Mouse (Mus musculus) adrenal gland, postnatal 14 days (tissue): ENCODE data around the gene Car1. TPM values are rescaled to one million over a fixed set of nuclear protein-coding genes. Genes with fewer than 3 reads are reported as not detected.
"Not testable (repeated sequence)": the region's sequence is repeated elsewhere in the genome, so short reads cannot be mapped to it uniquely, and the experiment has no call there.

Source experiments
- DNase-seq: peaks from one replicate; pipeline ENCODE4 v3.0.0; 2021; ENCODE audit warnings: mixed read lengths
- total RNA-seq: library from RNA; stranded (reverse); gene quantifications from 2 replicates; pipeline ENCODE4 v1.2.3, GENCODE M21; 2021

The Car1 gene
- total RNA-seq, 1 experiment from 2014 or later, result 2.7 TPM

- DNase-seq, result not testable (repeated sequence)
Measured at GRCm38 (mm10) chr3:14783198-14783597, 25.0 kb downstream of the Car1 start.

- DNase-seq, result not testable (repeated sequence)
Measured at GRCm38 (mm10) chr3:14782365-14782764, 25.8 kb downstream of the Car1 start.

- no peak for DNase-seq
Measured at GRCm38 (mm10) chr3:14780212-14780611, 28.0 kb downstream of the Car1 start.

GRCm38 (mm10) chr3:14776497-14777162 is 31.5 kb downstream of the Car1 start:
- DNase-seq, result not testable (repeated sequence)

- not testable (repeated sequence) for DNase-seq
Measured at GRCm38 (mm10) chr3:14774539-14774938, 33.6 kb downstream of the Car1 start.

- DNase-seq, result not testable (repeated sequence)
Measured at GRCm38 (mm10) chr3:14772473-14772872, 35.7 kb downstream of the Car1 start.

- DNase-seq, result no peak
Measured at GRCm38 (mm10) chr3:14764755-14765566, 43.2 kb downstream of the Car1 start.

- peak; percentile 24 for DNase-seq
Measured at GRCm38 (mm10) chr3:14755716-14756115, 52.5 kb downstream of the Car1 start.

GRCm38 (mm10) chr3:14746041-14746440 is 62.1 kb downstream of the Car1 start:
- DNase-seq, result peak; percentile 20

GRCm38 (mm10) chr3:14738261-14738660 is 69.9 kb downstream of the Car1 start:
- no peak for DNase-seq

GRCm38 (mm10) chr3:14727496-14727895 is 80.7 kb downstream of the Car1 start:
- not testable (repeated sequence) for DNase-seq

- DNase-seq, result not testable (repeated sequence)
Measured at GRCm38 (mm10) chr3:14725462-14725861, 82.7 kb downstream of the Car1 start.

Other genes starting within 250 kb of the Car1 start
- gene 1810022K09Rik, start 197.1 kb downstream of the Car1 start, total RNA-seq, result 158 and 188 TPM in 2 replicates
- gene Car13, start 166.6 kb downstream of the Car1 start, total RNA-seq, result 15.6 and 16.9 TPM in 2 replicates
- gene Car3, start 55.1 kb upstream of the Car1 start, total RNA-seq, result 928 and 1,198 TPM in 2 replicates
- 38.2 and 51.7 TPM in 2 replicates for gene Car2, start 77.9 kb upstream of the Car1 start, total RNA-seq